Mouse (Mus musculus) stomach, embryonic 16.5 days (tissue): ENCODE results near the gene Rcor2. TPM values are rescaled to one million over a fixed set of nuclear protein-coding genes. Genes with fewer than 3 reads are reported as not detected.
A peak's percentile ranks its signal among the peaks of the same experiment; 100 is the strongest.

Experiments used
- ATAC-seq: fragments of 200-750 bp; cut with Nextera tagmentation; 2 replicates; pipeline ENCODE4 v1.8.0; 2017; ENCODE audit warnings: moderate number of reproducible peaks, moderate TSS enrichment; ENCODE audit not compliant: insufficient read depth, low FRiP score
- H3K27ac ChIP-seq: fragments of 300-500 bp; sonication (generic); 2 replicates; pipeline ENCODE4 v1.5.1; 2014; ENCODE audit warnings: low read length
- H3K27me3 ChIP-seq: fragments of 300-500 bp; sonication (generic); 2 replicates; pipeline ENCODE4 v1.6.1; 2014; ENCODE audit warnings: low read length, control low read depth, mixed read lengths; ENCODE audit not compliant: control insufficient read depth, insufficient read depth
- H3K36me3 ChIP-seq: fragments of 300-500 bp; sonication (generic); 2 replicates; pipeline ENCODE4 v1.6.1; 2014; ENCODE audit warnings: low read length; ENCODE audit not compliant: control insufficient read depth, insufficient read depth
- H3K4me1 ChIP-seq: fragments of 300-500 bp; sonication (generic); 2 replicates; pipeline ENCODE4 v1.6.1; 2014; ENCODE audit warnings: low read length, control low read depth, mixed read lengths; ENCODE audit not compliant: control insufficient read depth, insufficient read depth
- H3K4me2 ChIP-seq: fragments of 300-500 bp; sonication (generic); 2 replicates; pipeline ENCODE4 v1.6.1; 2014; ENCODE audit warnings: low read depth, low read length, mixed read lengths
- H3K4me3 ChIP-seq: fragments of 300-500 bp; sonication (generic); replicated peaks from 2 replicates; pipeline ENCODE4 v1.5.1; 2014; ENCODE audit warnings: mild to moderate bottlenecking, low read length
- H3K9ac ChIP-seq: fragments of 300-500 bp; sonication (generic); 2 replicates; pipeline ENCODE4 v1.6.1; 2014; ENCODE audit warnings: low read length
- H3K9me3 ChIP-seq: fragments of 300-500 bp; sonication (generic); replicated peaks from 2 replicates; pipeline ENCODE4 v1.6.1; 2016; ENCODE audit warnings: low read length, control low read depth; ENCODE audit not compliant: control insufficient read depth
- WGBS: fragments of 180-500 bp; shearing (Covaris S2); extraction: QIAGEN DNeasy Blood & Tissue Kit; methylation state at CpG from one replicate; pipeline ENCODE4 v1.1.7; 2014; 5-methylcytosine and 5-hydroxymethylcytosine counted together
- polyA plus RNA-seq: library from polyadenylated mRNA; unstranded; fragments of >200 nt; fragmentation: Nextera tagmentation; extraction: Ambion mirVana; gene quantifications from 2 replicates; pipeline ENCODE4 v1.2.1, GENCODE M21; 2015

Rcor2 gene
- polyA plus RNA-seq, 1 experiment from 2014 or later = 5.4 TPM

DNA sequence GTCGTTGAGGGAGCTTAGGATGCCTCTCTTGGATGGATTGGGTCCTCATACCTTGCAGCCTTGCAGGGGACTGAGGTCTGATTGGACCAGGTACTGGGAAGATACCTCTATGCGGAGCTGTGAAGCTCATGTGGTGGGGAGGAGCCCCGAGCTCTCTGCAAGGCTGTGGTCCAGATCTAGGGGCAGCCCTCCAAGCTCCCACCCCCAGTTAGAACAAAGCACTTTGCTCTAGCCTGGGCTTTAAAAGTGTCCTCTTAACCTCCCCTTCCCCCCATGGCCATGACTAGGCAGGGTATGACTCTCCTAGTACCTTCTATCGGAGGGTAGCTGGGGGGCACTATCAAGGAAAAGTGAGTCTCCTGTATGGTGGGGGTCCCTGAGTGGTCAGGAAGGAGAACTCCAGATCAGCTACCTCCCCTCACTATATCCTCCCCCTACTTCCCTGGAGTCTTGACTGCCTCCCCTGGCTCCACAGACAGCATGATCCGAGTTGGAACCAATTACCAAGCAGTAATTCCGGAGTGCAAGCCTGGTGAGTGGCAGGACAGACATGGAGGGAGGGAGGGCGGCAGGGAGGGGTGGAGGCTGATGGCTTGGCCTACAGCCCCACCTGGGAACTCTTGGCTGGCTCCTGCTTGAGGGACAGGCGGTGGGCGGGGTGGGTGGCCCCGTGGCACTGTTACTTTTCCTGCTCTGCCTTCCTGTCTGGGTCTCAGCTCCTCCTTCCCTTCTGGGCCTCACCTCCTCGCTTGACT, 2.3 kb downstream of the Rcor2 start:
- peak overlapping the region; percentile 86 for H3K4me2 ChIP-seq
- peaks cover 48% of the 10 kb centered on the region for H3K4me1 ChIP-seq
- H3K4me3 ChIP-seq = peak overlapping the region; percentile 76
- 10% methylated on average over 11 of the region's 11 CpGs for WGBS
- H3K27me3 ChIP-seq = no peaks in the 10 kb centered on the region
- H3K27ac ChIP-seq = 0 out of 2 replicates have a peak overlapping the region, but pooled peaks have one; percentile 25
- no peak for ATAC-seq
- peaks cover 16% of the 10 kb centered on the region; the same call in 1 of the 2 replicates for H3K36me3 ChIP-seq
- peak overlapping the region; percentile 89 for H3K9ac ChIP-seq
- H3K9me3 ChIP-seq = 0 out of 2 replicates have a peak, but pooled peaks cover 5% of the 10 kb centered on the region

GRCm38 (mm10) chr19:7273486-7273885, 6.4 kb downstream of the Rcor2 start:
- peaks cover 26% of the 10 kb centered on the region for H3K4me1 ChIP-seq
- H3K36me3 ChIP-seq = peaks cover 26% of the 10 kb centered on the region; the same call in 1 of the 2 replicates
- 85% methylated on average over 4 of the region's 4 CpGs for WGBS
- no peak for ATAC-seq
- H3K9me3 ChIP-seq = 0 out of 2 replicates have a peak, but pooled peaks cover 5% of the 10 kb centered on the region
- no peaks in the 10 kb centered on the region for H3K27me3 ChIP-seq
- H3K4me2 ChIP-seq = no peak overlapping the region
- no peak overlapping the region for H3K4me3 ChIP-seq
- no peak overlapping the region for H3K9ac ChIP-seq
- no peak overlapping the region for H3K27ac ChIP-seq

DNA sequence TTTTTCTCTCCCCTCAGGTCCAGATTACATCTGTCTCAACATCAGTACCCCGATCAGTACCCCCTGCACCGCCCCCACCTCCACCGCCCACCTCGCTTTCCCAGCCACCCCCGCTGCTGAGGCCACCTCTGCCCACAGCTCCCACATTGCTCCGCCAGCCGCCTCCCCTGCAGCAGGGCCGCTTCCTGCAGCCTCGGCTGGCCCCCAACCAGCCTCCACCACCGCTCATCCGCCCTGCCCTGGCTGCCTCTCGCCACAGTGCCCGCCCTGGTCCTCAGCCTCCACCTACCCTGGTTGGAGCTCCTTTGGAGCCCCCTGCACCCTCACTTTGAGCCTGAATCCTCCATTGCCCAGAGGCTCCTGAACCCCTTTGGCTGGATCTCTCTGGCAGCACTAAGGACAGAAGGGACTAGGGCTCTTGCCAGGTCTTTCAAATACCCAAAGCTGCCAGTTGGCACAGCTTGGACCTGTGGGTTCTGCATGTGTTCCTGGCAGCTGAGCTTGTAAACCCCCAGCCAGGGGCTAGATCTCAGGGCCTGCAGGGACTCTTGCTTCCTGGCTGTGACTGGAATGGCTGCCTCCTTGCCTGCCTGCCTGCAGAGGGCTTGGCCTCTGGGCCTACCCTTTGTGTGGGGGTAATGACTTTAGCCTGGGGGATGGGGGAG, 7.3 kb downstream of the Rcor2 start:
- Histone ChIP-seq H3K27ac (no peak overlapping the region), H3K4me1 (peaks cover 27% of the 10 kb centered on the region), H3K27me3 (no peaks in the 10 kb centered on the region), H3K9me3 (0 out of 2 replicates have a peak, but pooled peaks cover 5% of the 10 kb centered on the region), H3K9ac (0 out of 2 replicates have a peak overlapping the region, but pooled peaks have one; percentile 27), H3K4me2 (no peak overlapping the region), H3K4me3 (no peak overlapping the region), H3K36me3 (peaks cover 26% of the 10 kb centered on the region; the same call in 1 of the 2 replicates)
- no peak for ATAC-seq
- WGBS = 73% methylated on average over 13 of the region's 13 CpGs

DNA sequence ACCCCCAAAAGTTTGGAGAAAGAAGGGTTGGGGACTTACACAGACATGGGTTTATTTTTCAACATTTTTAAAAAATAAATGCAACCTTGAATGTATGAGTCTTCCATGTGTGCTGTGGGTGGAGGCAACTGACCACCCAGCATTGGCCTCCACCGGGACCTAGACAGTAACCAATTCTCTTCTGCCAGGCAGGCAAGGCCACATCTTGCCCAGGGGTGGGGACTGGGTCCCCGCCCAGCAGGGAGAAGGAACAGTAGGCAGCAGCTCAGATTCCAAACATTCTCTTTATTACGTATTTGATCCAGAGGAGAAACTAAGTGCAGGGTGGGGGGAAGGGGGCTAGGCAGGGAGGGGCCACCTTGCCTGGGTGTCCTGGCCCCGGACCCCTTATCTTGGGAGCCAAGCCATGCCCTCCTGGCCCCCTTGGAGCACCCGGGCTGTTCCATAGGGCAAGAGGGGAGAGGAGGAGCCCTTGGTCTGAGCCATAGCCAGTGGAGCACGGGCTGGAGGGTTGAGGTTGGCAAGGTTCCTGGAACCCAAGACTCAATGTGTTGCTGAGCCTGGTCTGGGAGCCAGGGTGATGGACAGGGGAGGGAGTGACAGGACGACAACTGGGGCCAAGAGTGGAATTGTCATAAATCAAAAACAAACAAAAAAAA, 8.1 kb downstream of the Rcor2 start:
- no peaks in the 10 kb centered on the region for H3K27me3 ChIP-seq
- peaks cover 21% of the 10 kb centered on the region for H3K4me1 ChIP-seq
- ATAC-seq = no peak
- 30% methylated on average over 7 of the region's 7 CpGs for WGBS
- peaks cover 26% of the 10 kb centered on the region; the same call in 1 of the 2 replicates for H3K36me3 ChIP-seq
- H3K4me3 ChIP-seq = no peak overlapping the region
- H3K4me2 ChIP-seq = no peak overlapping the region
- peak overlapping the region; percentile 50; the same call in 1 of the 2 replicates for H3K27ac ChIP-seq
- no peak overlapping the region for H3K9ac ChIP-seq
- 0 out of 2 replicates have a peak, but pooled peaks cover 5% of the 10 kb centered on the region for H3K9me3 ChIP-seq

- Histone ChIP-seq H3K4me1 (peaks cover 24% of the 10 kb centered on the region), H3K27ac (peak overlapping the region; percentile 19; the same call in 1 of the 2 replicates), H3K9me3 (0 out of 2 replicates have a peak, but pooled peaks cover 5% of the 10 kb centered on the region), H3K4me2 (no peak overlapping the region), H3K4me3 (no peak overlapping the region), H3K36me3 (peaks cover 26% of the 10 kb centered on the region; the same call in 1 of the 2 replicates), H3K9ac (no peak overlapping the region), H3K27me3 (no peaks in the 10 kb centered on the region)
- ATAC-seq = no peak; the same call in 1 of the 2 replicates
- WGBS = 54% methylated on average over 7 of the region's 7 CpGs
Observed at GRCm38 (mm10) chr19:7276053-7276659, 9.0 kb downstream of the Rcor2 start.

GRCm38 (mm10) chr19:7276796-7277195, 9.7 kb downstream of the Rcor2 start:
- Histone ChIP-seq H3K9ac (no peak overlapping the region), H3K9me3 (0 out of 2 replicates have a peak, but pooled peaks cover 5% of the 10 kb centered on the region), H3K36me3 (peaks cover 26% of the 10 kb centered on the region), H3K27ac (peak overlapping the region; percentile 19; the same call in 1 of the 2 replicates), H3K4me2 (no peak overlapping the region), H3K27me3 (no peaks in the 10 kb centered on the region), H3K4me3 (no peak overlapping the region), H3K4me1 (peaks cover 24% of the 10 kb centered on the region)
- WGBS = 80% methylated on average over 7 of the region's 7 CpGs
- no peak for ATAC-seq

DNA sequence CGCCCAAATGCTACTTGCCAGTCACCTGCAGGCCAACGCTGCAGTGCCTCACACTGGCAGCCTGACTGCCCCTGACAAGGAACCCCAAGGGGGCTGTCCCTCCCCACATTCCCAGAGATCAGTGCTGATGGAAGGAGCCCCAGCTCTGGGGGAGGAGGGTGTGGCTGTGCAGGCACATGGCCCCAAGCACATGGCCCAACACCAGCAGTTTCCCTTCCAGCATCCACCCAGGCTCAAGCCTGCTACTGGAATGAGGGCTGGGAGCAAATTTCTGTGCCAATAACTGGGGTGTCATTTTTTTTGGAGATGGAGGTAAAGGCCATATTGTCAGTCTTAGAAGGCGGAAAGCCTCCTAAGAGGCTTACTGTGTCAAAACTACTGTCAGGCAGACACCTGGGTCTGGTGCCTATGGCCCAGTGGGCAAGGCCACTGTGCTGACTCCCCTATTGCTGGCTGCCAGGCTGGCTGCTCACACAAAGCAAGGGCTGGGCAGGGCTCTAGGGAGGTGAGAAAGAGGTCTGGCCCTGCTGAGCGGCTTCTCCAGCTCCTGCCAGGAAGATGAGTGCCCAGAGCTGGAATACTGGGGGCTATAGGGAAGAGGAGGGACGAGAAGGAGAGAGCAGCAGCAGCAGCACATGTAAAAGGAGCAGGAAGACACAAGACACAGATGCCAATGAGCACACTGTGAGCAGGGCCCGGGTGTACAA, 11.2 kb downstream of the Rcor2 start:
- H3K36me3 ChIP-seq = peaks cover 26% of the 10 kb centered on the region
- H3K9ac ChIP-seq = no peak overlapping the region
- no peak for ATAC-seq
- no peak overlapping the region for H3K27ac ChIP-seq
- H3K9me3 ChIP-seq = 0 out of 2 replicates have a peak, but pooled peaks cover 5% of the 10 kb centered on the region
- H3K4me2 ChIP-seq = no peak overlapping the region
- H3K27me3 ChIP-seq = no peaks in the 10 kb centered on the region
- no peak overlapping the region for H3K4me3 ChIP-seq
- 67% methylated on average over 6 of the region's 6 CpGs for WGBS
- peaks cover 24% of the 10 kb centered on the region for H3K4me1 ChIP-seq

DNA sequence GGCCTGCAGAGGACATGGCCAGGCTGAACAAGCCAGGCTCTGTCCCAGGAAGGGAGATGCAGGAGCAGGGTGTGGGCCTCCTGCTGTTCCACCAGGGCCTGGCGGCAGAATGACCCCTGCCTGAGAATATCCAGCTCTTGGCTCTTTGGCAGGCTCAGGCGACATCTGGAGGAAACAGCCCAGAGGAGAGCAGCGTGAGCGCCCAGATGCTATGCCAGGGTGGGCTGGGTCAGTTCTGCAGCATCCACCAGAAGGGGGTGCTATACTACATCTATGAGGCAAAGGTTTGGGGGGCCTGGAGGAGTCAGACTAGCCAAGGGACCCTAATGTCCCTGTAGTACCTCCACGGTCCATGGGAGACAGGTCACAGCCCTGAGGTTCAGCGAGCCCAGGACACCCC, 12.0 kb downstream of the Rcor2 start:
- ATAC-seq = peak; percentile 15; the same call in 1 of the 2 replicates
- no peak overlapping the region for H3K4me2 ChIP-seq
- H3K4me1 ChIP-seq = peaks cover 24% of the 10 kb centered on the region
- 27% methylated on average over 6 of the region's 6 CpGs for WGBS
- H3K27me3 ChIP-seq = no peaks in the 10 kb centered on the region
- no peaks in the 10 kb centered on the region for H3K9me3 ChIP-seq
- H3K27ac ChIP-seq = no peak overlapping the region
- H3K36me3 ChIP-seq = peaks cover 18% of the 10 kb centered on the region
- H3K4me3 ChIP-seq = no peak overlapping the region
- no peak overlapping the region for H3K9ac ChIP-seq
